Mouse (Mus musculus): ENCODE measurements around the gene Slc25a3. TPM values are rescaled to one million over a fixed set of nuclear protein-coding genes. Genes with fewer than 3 reads are reported as not detected.
A peak's percentile ranks its signal among the peaks of the same experiment; 100 is the strongest.

Slc25a3 gene
- total and polyA plus RNA-seq, 3 experiments = 428 to 792 (median 509) TPM

DNA sequence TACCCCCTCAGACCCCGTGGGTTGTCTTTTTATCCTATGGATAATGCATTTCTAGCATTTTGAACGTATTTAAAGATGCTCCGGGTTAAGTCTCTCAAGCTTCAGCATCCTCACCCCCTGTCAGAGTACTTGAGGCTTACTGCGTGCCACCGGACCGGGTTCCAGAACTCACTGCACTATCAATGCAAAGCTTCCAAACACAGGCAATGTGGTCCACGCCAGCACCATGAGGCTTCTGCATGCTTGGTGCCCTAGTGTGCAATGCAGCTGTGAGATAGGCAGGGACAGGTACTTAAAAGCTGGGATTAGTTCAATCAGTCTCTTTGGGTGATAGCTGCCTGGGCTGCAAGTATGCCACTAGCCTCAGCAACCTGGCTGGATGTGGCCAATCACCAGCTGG is 21.6 kb upstream of the Slc25a3 start:
- Histone ChIP-seq H3K9ac (ENCODE audit: insufficient read depth, low read depth) (no peak overlapping the region), H3K27me3 (replicated peaks) (no peaks in the 10 kb centered on the region), H3K79me2 (replicated peaks; ENCODE audit: control insufficient read depth, extremely low read depth, insufficient read depth, poor library complexity, severe bottlenecking) (0 out of 2 replicates have a peak, but pooled peaks cover 2% of the 10 kb centered on the region), H3K9me3 (replicated peaks; ENCODE audit: low read length) (no peaks in the 10 kb centered on the region), H3K27ac (ENCODE audit: insufficient read depth, low read depth) (no peak overlapping the region), H3K4me3 (replicated peaks in 1 of 3; ENCODE audit: low read depth in 2 of 3, low read length in 2 of 3, poor library complexity in 1 of 3) (no peak overlapping the region), H3K4me1 (ENCODE audit: control insufficient read depth in 1 of 2, insufficient read depth in 2 of 2) (peaks cover 0 to 28% of the 10 kb centered on the region in 2 experiments; a peak in 3 of 4 replicates), H3K4me2 (ENCODE audit: insufficient read depth, low read depth, poor library complexity, severe bottlenecking) (no peak overlapping the region), H3K36me3 (replicated peaks in 1 of 2; ENCODE audit: control insufficient read depth in 1 of 2, insufficient read depth in 1 of 2, low read length in 1 of 2) (peaks cover 30 to 48% of the 10 kb centered on the region in 2 experiments)
- dilution Hi-C loops (cut with MboI; ENCODE audit: extremely low pct_ligation_motif_present, extremely low pct_unique_long_range_greater_than_20kb, low sequenced_read_pairs) = no loop called here
- in situ Hi-C loops (cut with MboI; ENCODE audit: low pct_ligation_motif_present, low pct_unique_long_range_greater_than_20kb, low sequenced_read_pairs) = loop anchor here (10.0 kb wide), 1 partner anchor 421 kb away; no protein-coding TSS in a partner anchor
- TF ChIP-seq POLR2A (IDR thresholded peaks at IDR 0.05; ENCODE audit: low read depth, low read length) = 0 out of 2 replicates have a peak, but pooled peaks have one; percentile 15
- TF ChIP-seq NRF1 (IDR thresholded peaks at IDR 0.05; ENCODE audit: low read depth, low read length) = no peak
- no peak for DNase-seq (ENCODE audit: extremely low read depth)

GRCm38 (mm10) chr10:91143313-91144230 is 19.7 kb upstream of the Slc25a3 start:
- Histone ChIP-seq H3K4me2 (ENCODE audit: insufficient read depth, low read depth, poor library complexity, severe bottlenecking) (no peak overlapping the region), H3K4me3 (replicated peaks in 1 of 3; ENCODE audit: low read depth in 2 of 3, low read length in 2 of 3, poor library complexity in 1 of 3) (no peak overlapping the region), H3K79me2 (replicated peaks; ENCODE audit: control insufficient read depth, extremely low read depth, insufficient read depth, poor library complexity, severe bottlenecking) (no peaks in the 10 kb centered on the region), H3K27ac (ENCODE audit: insufficient read depth, low read depth) (no peak overlapping the region), H3K9me3 (replicated peaks; ENCODE audit: low read length) (no peaks in the 10 kb centered on the region), H3K36me3 (replicated peaks in 1 of 2; ENCODE audit: control insufficient read depth in 1 of 2, insufficient read depth in 1 of 2, low read length in 1 of 2) (peaks cover 16 to 29% of the 10 kb centered on the region in 2 experiments), H3K27me3 (replicated peaks) (no peaks in the 10 kb centered on the region), H3K9ac (ENCODE audit: insufficient read depth, low read depth) (no peak overlapping the region), H3K4me1 (ENCODE audit: control insufficient read depth in 1 of 2, insufficient read depth in 2 of 2) (peaks cover 0 to 36% of the 10 kb centered on the region in 2 experiments; a peak in 3 of 4 replicates)
- dilution Hi-C loops (cut with MboI; ENCODE audit: extremely low pct_ligation_motif_present, extremely low pct_unique_long_range_greater_than_20kb, low sequenced_read_pairs) = no loop called here
- in situ Hi-C loops (cut with MboI; ENCODE audit: low pct_ligation_motif_present, low pct_unique_long_range_greater_than_20kb, low sequenced_read_pairs) = loop anchor here (5.0 to 10.0 kb wide), 2 partner anchors 66 to 419 kb away; no protein-coding TSS in a partner anchor
- TF ChIP-seq SMC3 (IDR thresholded peaks at IDR 0.05; ENCODE audit: low read depth, low read length) (peak; percentile 4; the same call in 1 of the 2 replicates), IRF4 (IDR thresholded peaks at IDR 0.05; ENCODE audit: low read depth, low read length) (no peak), KAT2A (IDR thresholded peaks at IDR 0.05; ENCODE audit: insufficient replicate concordance, low read length) (no peak), ZKSCAN1 (IDR thresholded peaks at IDR 0.05; ENCODE audit: borderline replicate concordance, low read depth, low read length) (no peak), CHD1 (IDR thresholded peaks at IDR 0.05; ENCODE audit: low read depth, low read length) (no peak), ZNF384 (IDR thresholded peaks at IDR 0.05; ENCODE audit: low read depth, low read length) (peak; percentile 26), GABPA (IDR thresholded peaks at IDR 0.05; ENCODE audit: insufficient replicate concordance, low read depth, low read length) (no peak), RAD21 (IDR thresholded peaks at IDR 0.05; ENCODE audit: low read depth, low read length) (peak; percentile 14; the same call in 1 of the 2 replicates), CTCF (conservative IDR thresholded peaks at IDR 0.05 in 1 of 2, IDR thresholded peaks at IDR 0.05 in 1 of 2; ENCODE audit: low read depth in 2 of 2, low read length in 2 of 2) (peak in 1 of 2 experiments; percentile 25; a peak in 2 of 4 replicates)
- DNase-seq (ENCODE audit: extremely low read depth) = no peak
